Mouse (Mus musculus) lung, postnatal 0 days (tissue): Measurements from ENCODE around the gene Sec62.

Source experiments
- CTCF ChIP-seq: IDR thresholded peaks from 2 replicates; pipeline ENCODE4 v1.5.1; 2016; ENCODE audit warnings: antibody characterized with exemption, mild to moderate bottlenecking
- EP300 ChIP-seq: IDR thresholded peaks from 2 replicates; pipeline ENCODE4 v1.6.1; 2016; ENCODE audit warnings: antibody characterized with exemption, mild to moderate bottlenecking, control low read depth

DNA sequence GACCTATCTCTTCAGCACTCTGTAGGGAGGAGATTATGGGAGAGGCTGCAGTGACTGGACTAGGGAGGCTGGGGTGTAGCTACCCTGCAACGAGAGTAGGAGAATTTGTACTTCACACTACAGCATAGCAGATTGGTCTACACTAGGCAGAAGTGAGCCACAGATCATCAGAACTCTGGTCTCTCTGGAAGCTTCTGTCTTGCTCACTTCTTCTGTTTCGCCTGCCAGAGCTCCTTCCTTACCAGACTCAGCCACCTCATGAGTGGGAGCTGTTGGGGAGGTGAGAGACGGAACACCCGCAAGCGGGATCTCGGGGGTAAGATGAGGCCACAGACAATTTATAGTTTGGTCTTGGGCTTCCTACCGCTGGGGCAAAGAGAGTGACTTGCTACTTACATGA is 49.8 kb upstream of the Sec62 start:
- TF ChIP-seq CTCF (no peak), EP300 (no peak)
